Mouse (Mus musculus): ENCODE data around the gene Ehf.

GRCm38 (mm10) chr2:103239086-103239485 is 64.0 kb downstream of the Ehf start:
- TF ChIP-seq CTCF (conservative IDR thresholded peaks at IDR 0.05; ENCODE audit: insufficient read depth, insufficient read length, low read depth, low read length), result no peak
- TF ChIP-seq POLR2A (IDR thresholded peaks at IDR 0.05; ENCODE audit: low read depth, low read length), result no peak
